Mouse (Mus musculus) kidney, embryonic 16.5 days (tissue): ENCODE results near the gene Xpnpep2. TPM values are rescaled to one million over a fixed set of nuclear protein-coding genes. Genes with fewer than 3 reads are reported as not detected.

Experiments
- ATAC-seq: fragments of 200-750 bp; cut with Nextera tagmentation; 2 replicates; pipeline ENCODE4 v1.8.0; 2017; ENCODE audit warnings: moderate TSS enrichment; ENCODE audit not compliant: low FRiP score, low TSS enrichment
- H3K27ac ChIP-seq: fragments of 300-500 bp; sonication (generic); 2 replicates; pipeline ENCODE4 v1.5.1; 2014; ENCODE audit warnings: low read length
- H3K27me3 ChIP-seq: fragments of 300-500 bp; sonication (generic); 2 replicates; pipeline ENCODE4 v1.6.1; 2014; ENCODE audit warnings: low read length, control low read depth, mixed read lengths; ENCODE audit not compliant: insufficient read depth
- H3K36me3 ChIP-seq: fragments of 300-500 bp; sonication (generic); 2 replicates; pipeline ENCODE4 v1.6.1; 2014; ENCODE audit warnings: low read length, control low read depth, mixed read lengths; ENCODE audit not compliant: insufficient read depth
- H3K4me1 ChIP-seq: fragments of 300-500 bp; sonication (generic); 2 replicates; pipeline ENCODE4 v1.6.1; 2014; ENCODE audit warnings: low read length, control low read depth, mixed read lengths; ENCODE audit not compliant: insufficient read depth
- H3K4me2 ChIP-seq: fragments of 300-500 bp; sonication (generic); replicated peaks from 2 replicates; pipeline ENCODE4 v1.6.1; 2014; ENCODE audit warnings: low read depth, low read length
- H3K4me3 ChIP-seq: fragments of 300-500 bp; sonication (generic); 2 replicates; pipeline ENCODE4 v1.5.1; 2014; ENCODE audit warnings: mild to moderate bottlenecking, low read length
- H3K9ac ChIP-seq: fragments of 300-500 bp; sonication (generic); replicated peaks from 2 replicates; pipeline ENCODE4 v1.6.1; 2014; ENCODE audit warnings: low read length
- H3K9me3 ChIP-seq: fragments of 300-500 bp; sonication (generic); 2 replicates; pipeline ENCODE4 v1.6.1; 2016; ENCODE audit warnings: low read length, control low read depth
- WGBS: fragments of 180-500 bp; shearing (Covaris S2); extraction: QIAGEN DNeasy Blood & Tissue Kit; methylation state at CpG from one replicate; pipeline ENCODE4 v1.1.7; 2014; 5-methylcytosine and 5-hydroxymethylcytosine counted together
- polyA plus RNA-seq: library from polyadenylated mRNA; unstranded; fragments of >200 nt; fragmentation: Nextera tagmentation; extraction: Ambion mirVana; gene quantifications from 2 replicates; pipeline ENCODE4 v1.2.1, GENCODE M21; 2015

Gene Xpnpep2
- polyA plus RNA-seq, 1 experiment from 2014 or later = 8.3 TPM

- Histone ChIP-seq H3K36me3 (no peaks in the 10 kb centered on the region), H3K9ac (no peak overlapping the region), H3K4me3 (no peak overlapping the region), H3K27me3 (no peaks in the 10 kb centered on the region; the same call in 1 of the 2 replicates), H3K4me2 (no peak overlapping the region), H3K4me1 (no peaks in the 10 kb centered on the region), H3K9me3 (no peaks in the 10 kb centered on the region), H3K27ac (no peak overlapping the region)
- WGBS = 79% methylated on average over 2 of the region's 2 CpGs
- no peak for ATAC-seq
Observed at GRCm38 (mm10) chrX:48153949-48154348, 45.4 kb downstream of the Xpnpep2 start.

- Histone ChIP-seq H3K4me3 (no peak overlapping the region), H3K36me3 (no peaks in the 10 kb centered on the region), H3K27me3 (no peaks in the 10 kb centered on the region; the same call in 1 of the 2 replicates), H3K4me1 (no peaks in the 10 kb centered on the region), H3K27ac (no peak overlapping the region), H3K4me2 (no peak overlapping the region), H3K9ac (no peak overlapping the region), H3K9me3 (no peaks in the 10 kb centered on the region)
- 82% methylated on average over 6 of the region's 6 CpGs for WGBS
- no peak for ATAC-seq
Observed at GRCm38 (mm10) chrX:48155489-48155888, 47.0 kb downstream of the Xpnpep2 start.

- H3K9me3 ChIP-seq = no peaks in the 10 kb centered on the region
- H3K4me3 ChIP-seq = no peak overlapping the region
- no peak for ATAC-seq
- no peak overlapping the region for H3K27ac ChIP-seq
- H3K4me2 ChIP-seq = no peak overlapping the region
- no peak overlapping the region for H3K9ac ChIP-seq
- 85% methylated on average over 8 of the region's 8 CpGs for WGBS
- H3K36me3 ChIP-seq = no peaks in the 10 kb centered on the region
- H3K4me1 ChIP-seq = no peaks in the 10 kb centered on the region
- no peaks in the 10 kb centered on the region; the same call in 1 of the 2 replicates for H3K27me3 ChIP-seq
Observed at GRCm38 (mm10) chrX:48157396-48157795, 48.9 kb downstream of the Xpnpep2 start.

GRCm38 (mm10) chrX:48158229-48158919, 49.8 kb downstream of the Xpnpep2 start:
- no peak overlapping the region for H3K4me3 ChIP-seq
- 81% methylated on average over 11 of the region's 11 CpGs for WGBS
- ATAC-seq = no peak
- H3K4me2 ChIP-seq = no peak overlapping the region
- H3K9me3 ChIP-seq = no peaks in the 10 kb centered on the region
- H3K27me3 ChIP-seq = no peaks in the 10 kb centered on the region; the same call in 1 of the 2 replicates
- H3K4me1 ChIP-seq = no peaks in the 10 kb centered on the region
- no peak overlapping the region for H3K27ac ChIP-seq
- H3K9ac ChIP-seq = no peak overlapping the region
- H3K36me3 ChIP-seq = no peaks in the 10 kb centered on the region

GRCm38 (mm10) chrX:48169892-48170291, 61.4 kb downstream of the Xpnpep2 start:
- Histone ChIP-seq H3K36me3 (no peaks in the 10 kb centered on the region), H3K9me3 (no peaks in the 10 kb centered on the region), H3K4me3 (no peak overlapping the region), H3K4me2 (no peak overlapping the region), H3K27ac (no peak overlapping the region), H3K27me3 (no peaks in the 10 kb centered on the region), H3K4me1 (no peaks in the 10 kb centered on the region), H3K9ac (no peak overlapping the region)
- WGBS = 65% methylated on average over 1 of the region's 1 CpGs
- ATAC-seq = no peak

- Histone ChIP-seq H3K27ac (no peak overlapping the region), H3K27me3 (no peaks in the 10 kb centered on the region), H3K4me2 (no peak overlapping the region), H3K4me3 (no peak overlapping the region), H3K9me3 (no peaks in the 10 kb centered on the region), H3K4me1 (no peaks in the 10 kb centered on the region), H3K36me3 (no peaks in the 10 kb centered on the region), H3K9ac (no peak overlapping the region)
- ATAC-seq = no peak
- 39% methylated on average over 1 of the region's 1 CpGs for WGBS
Observed at GRCm38 (mm10) chrX:48170368-48170767, 61.8 kb downstream of the Xpnpep2 start.

- ATAC-seq = no peak
- Histone ChIP-seq H3K9me3 (no peaks in the 10 kb centered on the region), H3K4me1 (no peaks in the 10 kb centered on the region), H3K4me3 (no peak overlapping the region), H3K4me2 (no peak overlapping the region), H3K27me3 (no peaks in the 10 kb centered on the region), H3K9ac (no peak overlapping the region), H3K27ac (no peak overlapping the region), H3K36me3 (0 out of 2 replicates have a peak, but pooled peaks cover 5% of the 10 kb centered on the region)
- 83% methylated on average over 6 of the region's 6 CpGs for WGBS
Observed at GRCm38 (mm10) chrX:48181844-48182243, 73.3 kb downstream of the Xpnpep2 start.

GRCm38 (mm10) chrX:48184703-48185102, 76.2 kb downstream of the Xpnpep2 start:
- no peak for ATAC-seq
- 0 out of 2 replicates have a peak, but pooled peaks cover 5% of the 10 kb centered on the region for H3K36me3 ChIP-seq
- no peak overlapping the region for H3K4me3 ChIP-seq
- no peak overlapping the region for H3K27ac ChIP-seq
- no peak overlapping the region for H3K4me2 ChIP-seq
- H3K9me3 ChIP-seq = no peaks in the 10 kb centered on the region
- H3K4me1 ChIP-seq = no peaks in the 10 kb centered on the region
- 90% methylated on average over 3 of the region's 3 CpGs for WGBS
- no peaks in the 10 kb centered on the region for H3K27me3 ChIP-seq
- H3K9ac ChIP-seq = no peak overlapping the region

Other genes starting within 250 kb of the Xpnpep2 start
- gene Smarca1, start 215.8 kb upstream of the Xpnpep2 start, polyA plus RNA-seq = 22.8 and 24.9 TPM in 2 replicates
- 19.7 and 22.2 TPM in 2 replicates for gene Ocrl, start 196.3 kb upstream of the Xpnpep2 start, polyA plus RNA-seq
- 6.2 and 7.1 TPM in 2 replicates for gene Apln, start 73.9 kb upstream of the Xpnpep2 start, polyA plus RNA-seq
- 1.7 and 2.0 TPM in 2 replicates for gene Sash3, start 37.7 kb downstream of the Xpnpep2 start, polyA plus RNA-seq
- 4.2 and 4.8 TPM in 2 replicates for gene Zdhhc9, start 100.2 kb downstream of the Xpnpep2 start, polyA plus RNA-seq
- 15.6 and 17.8 TPM in 2 replicates for gene Utp14a, start 148.1 kb downstream of the Xpnpep2 start, polyA plus RNA-seq
- 5.6 and 6.2 TPM in 2 replicates for gene Bcorl1, start 232.6 kb downstream of the Xpnpep2 start, polyA plus RNA-seq